Mouse (Mus musculus) lung, adult 2 months (tissue): ENCODE measurements at regions not wholly inside any gene's neighbourhood (a gene's known extent, or its start where the extent isn't known, plus 50 kb on each side); places are given as distances from the start of the nearest gene placed in this dataset.

Source experiments
- CTCF ChIP-seq: fragments of 200-500 bp; IDR thresholded peaks from 2 replicates; pipeline ENCODE4 v1.5.1; 2011; ENCODE audit warnings: mild to moderate bottlenecking, low read length, control low read depth; ENCODE audit not compliant: insufficient read depth
- POLR2A ChIP-seq: fragments of 200-500 bp; IDR thresholded peaks from 2 replicates; pipeline ENCODE4 v1.6.1; 2011; ENCODE audit warnings: low read depth, mild to moderate bottlenecking, control low read depth, low read length, borderline replicate concordance; ENCODE audit errors: extremely low read depth

DNA sequence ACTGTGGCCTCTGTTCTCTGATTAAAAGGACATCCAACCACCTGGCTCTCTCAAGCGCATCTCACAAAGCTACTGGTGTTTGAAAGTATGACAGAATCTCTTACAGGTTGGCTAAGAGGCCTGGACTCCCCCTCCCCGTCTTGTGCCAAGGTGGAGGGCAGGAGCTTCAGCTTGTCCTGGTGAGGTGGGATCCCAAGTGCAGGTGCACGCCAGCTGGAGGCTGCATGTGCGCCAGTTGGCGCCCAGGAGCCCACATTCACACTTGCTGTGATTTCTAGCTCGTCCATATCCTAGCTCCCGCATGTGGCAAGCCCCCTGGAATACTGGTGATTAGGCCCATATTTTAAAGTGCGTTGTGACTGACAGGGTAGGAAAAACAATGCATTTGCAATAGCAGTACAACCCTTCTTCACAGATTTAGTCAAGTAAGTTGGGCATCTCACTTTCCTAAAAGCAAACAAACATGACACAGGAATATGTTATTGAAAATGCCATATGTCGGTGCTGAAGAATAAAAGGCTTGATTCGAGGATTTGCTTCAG lies 292.8 kb upstream of the Tenm3 start:
- TF ChIP-seq CTCF (no peak), POLR2A (no peak)
